Mouse (Mus musculus) hindbrain, embryonic 10.5 days (tissue): Measurements from ENCODE around the gene Kdelr2. TPM values are rescaled to one million over a fixed set of nuclear protein-coding genes. Genes with fewer than 3 reads are reported as not detected.

Experiments used
- DNase-seq: peaks from one replicate; pipeline ENCODE4 v3.0.0-alpha.2; 2017; ENCODE audit warnings: low spot score
- H3K27ac ChIP-seq: fragments of 300-500 bp; sonication (generic); 2 replicates; pipeline ENCODE4 v1.5.1; 2016; ENCODE audit warnings: mild to moderate bottlenecking, moderate library complexity
- H3K27me3 ChIP-seq: fragments of 300-500 bp; sonication (generic); 2 replicates; pipeline ENCODE4 v1.6.1; 2016; ENCODE audit warnings: mild to moderate bottlenecking; ENCODE audit not compliant: poor library complexity, insufficient read depth, severe bottlenecking
- H3K36me3 ChIP-seq: fragments of 300-500 bp; sonication (generic); 2 replicates; pipeline ENCODE4 v1.6.1; 2016; ENCODE audit warnings: mild to moderate bottlenecking, moderate library complexity
- H3K4me1 ChIP-seq: fragments of 300-500 bp; sonication (generic); replicated peaks from 2 replicates; pipeline ENCODE4 v1.6.1; 2016; ENCODE audit warnings: mild to moderate bottlenecking
- H3K4me3 ChIP-seq: fragments of 300-500 bp; sonication (generic); 2 replicates; pipeline ENCODE4 v1.5.1; 2016; ENCODE audit warnings: mild to moderate bottlenecking, moderate library complexity
- H3K9me3 ChIP-seq: fragments of 300-500 bp; sonication (generic); 2 replicates; pipeline ENCODE4 v1.6.1; 2016; ENCODE audit warnings: mild to moderate bottlenecking, moderate library complexity
- WGBS: fragments of 180-500 bp; shearing (Covaris S2); methylation state at CpG from one replicate; pipeline ENCODE4 v1.1.7; 2016; 5-methylcytosine and 5-hydroxymethylcytosine counted together
- polyA plus RNA-seq: library from polyadenylated mRNA; unstranded; fragments of >200 nt; fragmentation: Nextera tagmentation; extraction: Ambion mirVana; gene quantifications from 2 replicates; pipeline ENCODE4 v1.2.1, GENCODE M21; 2016

The Kdelr2 gene
- polyA plus RNA-seq: 179 and 188 TPM in 2 replicates

GRCm38 (mm10) chr5:143403221-143404147 lies at the start of gene Kdelr2:
Gene Kdelr2, plus strand, starts transcription at chr5:143403838.
- Histone ChIP-seq H3K36me3 (peaks cover 41% of the 10 kb centered on the region), H3K4me1 (peaks cover 29% of the 10 kb centered on the region), H3K27me3 (no peaks in the 10 kb centered on the region), H3K9me3 (no peaks in the 10 kb centered on the region), H3K27ac (peak within 1 kb of the TSS; percentile 94), H3K4me3 (peak within 1 kb of the TSS; percentile 97)
- peak; percentile 91 for DNase-seq
- WGBS: under 1% methylated on average over 72 of the region's 72 CpGs

- Histone ChIP-seq H3K27ac (no peak overlapping the region), H3K4me1 (peaks cover 20% of the 10 kb centered on the region), H3K36me3 (no peaks in the 10 kb centered on the region), H3K9me3 (peaks cover 18% of the 10 kb centered on the region; the same call in 1 of the 2 replicates), H3K4me3 (no peak overlapping the region), H3K27me3 (peaks cover 47% of the 10 kb centered on the region)
- DNase-seq: no peak
- 39% methylated on average over 5 of the region's 5 CpGs for WGBS
Observed at GRCm38 (mm10) chr5:143356017-143356416, 47.6 kb upstream of the Kdelr2 start.

- H3K27me3 ChIP-seq: peaks cover 55% of the 10 kb centered on the region
- DNase-seq: peak; percentile 47
Observed at GRCm38 (mm10) chr5:143356686-143357388, 46.8 kb upstream of the Kdelr2 start, which contains the start of gene Grid2ip. Gene Grid2ip, plus strand, starts transcription at chr5:143357338.

DNA sequence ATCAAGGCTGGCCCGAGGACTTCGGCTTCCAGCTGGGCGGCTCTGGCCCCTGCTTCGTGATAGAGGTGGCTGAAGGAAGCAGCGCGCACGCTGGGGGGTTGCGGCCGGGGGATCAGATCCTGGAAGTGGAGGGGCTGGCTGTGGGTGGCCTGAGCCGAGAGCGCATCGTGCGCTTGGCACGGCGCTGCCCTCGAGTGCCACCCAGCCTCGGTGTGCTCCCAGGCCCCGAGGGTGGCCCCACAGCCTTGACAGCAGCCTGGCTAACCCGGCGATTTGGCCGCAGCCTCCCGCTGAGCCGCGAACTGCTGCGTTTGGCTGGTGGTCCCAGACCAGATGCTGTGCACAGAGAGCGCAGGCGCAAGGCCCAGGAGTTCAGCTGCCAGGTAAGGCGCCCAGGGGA lies 46.1 kb upstream of the Kdelr2 start:
- H3K27ac ChIP-seq: peak overlapping the region; percentile 64
- peaks cover 20% of the 10 kb centered on the region for H3K4me1 ChIP-seq
- H3K4me3 ChIP-seq: peak overlapping the region; percentile 41
- 3% methylated on average over 28 of the region's 28 CpGs for WGBS
- H3K36me3 ChIP-seq: no peaks in the 10 kb centered on the region
- no peak for DNase-seq
- peaks cover 9% of the 10 kb centered on the region; the same call in 1 of the 2 replicates for H3K9me3 ChIP-seq
- peaks cover 62% of the 10 kb centered on the region for H3K27me3 ChIP-seq

More at GRCm38 (mm10) chr5:143356686-143357388, 46.8 kb upstream of the Kdelr2 start, which contains the start of gene Grid2ip:
- Histone ChIP-seq H3K36me3 (no peaks in the 10 kb centered on the region), H3K27ac (peak within 1 kb of the TSS; percentile 64), H3K4me1 (peaks cover 20% of the 10 kb centered on the region), H3K4me3 (peak within 1 kb of the TSS; percentile 41), H3K9me3 (peaks cover 16% of the 10 kb centered on the region; the same call in 1 of the 2 replicates)
- 15% methylated on average over 17 of the region's 17 CpGs for WGBS

- Histone ChIP-seq H3K27ac (no peak overlapping the region), H3K36me3 (no peaks in the 10 kb centered on the region), H3K4me1 (peaks cover 33% of the 10 kb centered on the region), H3K9me3 (no peaks in the 10 kb centered on the region), H3K27me3 (peaks cover 76% of the 10 kb centered on the region), H3K4me3 (no peak overlapping the region)
- WGBS: 37% methylated on average over 7 of the region's 7 CpGs
- no peak for DNase-seq
Observed at GRCm38 (mm10) chr5:143359263-143359662, 44.4 kb upstream of the Kdelr2 start.

DNA sequence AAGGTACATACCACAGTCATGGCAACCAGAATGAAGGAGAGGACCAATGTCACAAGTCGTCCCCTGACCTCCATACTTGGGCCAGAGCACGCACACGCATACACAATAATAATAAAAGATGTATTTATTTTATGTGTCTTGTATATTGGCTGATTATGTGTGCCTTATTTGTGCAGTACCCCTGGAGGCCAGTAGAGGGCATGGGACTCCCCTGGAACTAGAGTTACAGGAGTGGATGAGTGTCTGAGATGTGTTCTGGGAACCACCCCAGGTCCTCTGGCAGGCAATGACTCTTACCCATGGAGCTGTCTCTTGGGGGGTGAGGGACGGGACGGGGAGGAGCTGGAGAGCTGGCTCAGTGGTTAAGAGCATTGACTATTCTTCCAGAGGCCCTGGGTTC lies 43.6 kb upstream of the Kdelr2 start:
- 55% methylated on average over 5 of the region's 5 CpGs for WGBS
- Histone ChIP-seq H3K4me3 (no peak overlapping the region), H3K27ac (no peak overlapping the region), H3K27me3 (peaks cover 83% of the 10 kb centered on the region), H3K9me3 (no peaks in the 10 kb centered on the region), H3K4me1 (peaks cover 41% of the 10 kb centered on the region), H3K36me3 (no peaks in the 10 kb centered on the region)
- DNase-seq: no peak

GRCm38 (mm10) chr5:143361428-143361827 lies 42.2 kb upstream of the Kdelr2 start:
- peaks cover 91% of the 10 kb centered on the region for H3K27me3 ChIP-seq

DNA sequence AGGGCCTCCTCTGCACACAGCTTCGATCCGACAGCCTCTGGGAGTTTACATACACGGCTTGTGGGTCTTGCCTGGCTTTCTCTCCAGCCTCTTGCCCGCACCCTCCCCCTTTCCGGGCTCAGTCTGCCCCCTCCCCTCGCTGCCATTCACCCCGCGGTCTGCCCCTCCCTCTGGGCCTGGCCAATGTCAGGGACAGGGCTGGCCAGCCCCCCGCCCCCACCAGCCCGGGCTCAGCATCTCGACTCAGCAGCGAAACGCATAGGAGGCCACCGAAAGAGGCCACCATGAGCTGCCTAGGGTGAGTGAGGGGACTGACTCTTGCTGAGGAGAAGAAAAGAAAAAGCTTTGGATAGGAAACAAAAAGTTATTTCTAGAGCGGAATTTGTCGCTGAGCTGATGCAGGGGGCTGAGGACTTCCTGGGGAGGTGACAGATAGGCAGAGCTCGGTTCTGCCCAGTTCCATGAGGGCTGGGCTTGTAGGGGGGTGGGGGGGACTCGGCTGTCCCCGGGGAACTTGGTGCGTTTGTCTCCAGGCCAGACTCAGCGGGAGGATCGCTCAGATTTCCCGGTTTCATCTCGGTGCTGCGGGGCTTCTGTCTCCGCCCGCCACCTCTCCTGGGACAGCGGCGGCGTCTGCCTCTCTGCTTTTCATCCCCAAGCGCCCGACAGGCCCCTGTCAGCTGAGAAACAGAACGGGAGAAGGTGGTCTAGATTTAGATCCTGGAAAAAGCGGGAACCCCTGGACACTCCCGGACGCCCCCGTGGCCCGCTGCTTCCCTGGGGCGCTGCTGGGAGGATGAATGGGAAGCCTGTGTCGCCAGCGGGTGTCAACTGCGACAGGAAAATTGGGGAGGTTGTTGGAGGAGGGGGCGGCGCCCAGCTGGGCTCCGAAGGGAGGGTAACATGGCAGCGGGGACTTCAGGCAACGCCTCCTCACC lies 39.7 kb upstream of the Kdelr2 start:
- peaks cover 23% of the 10 kb centered on the region for H3K4me1 ChIP-seq
- under 1% methylated on average over 47 of the region's 47 CpGs for WGBS
- peak; percentile 79 for DNase-seq
- peaks cover 85% of the 10 kb centered on the region for H3K27me3 ChIP-seq
- H3K27ac ChIP-seq: peak overlapping the region; percentile 75
- no peaks in the 10 kb centered on the region for H3K9me3 ChIP-seq
- H3K36me3 ChIP-seq: no peaks in the 10 kb centered on the region
- H3K4me3 ChIP-seq: peak overlapping the region; percentile 63

More at GRCm38 (mm10) chr5:143361428-143361827, 42.2 kb upstream of the Kdelr2 start:
- H3K4me3 ChIP-seq: no peak overlapping the region
- H3K4me1 ChIP-seq: peaks cover 37% of the 10 kb centered on the region
- no peaks in the 10 kb centered on the region for H3K36me3 ChIP-seq
- 79% methylated on average over 7 of the region's 7 CpGs for WGBS
- H3K27ac ChIP-seq: no peak overlapping the region
- no peak for DNase-seq
- H3K9me3 ChIP-seq: no peaks in the 10 kb centered on the region

DNA sequence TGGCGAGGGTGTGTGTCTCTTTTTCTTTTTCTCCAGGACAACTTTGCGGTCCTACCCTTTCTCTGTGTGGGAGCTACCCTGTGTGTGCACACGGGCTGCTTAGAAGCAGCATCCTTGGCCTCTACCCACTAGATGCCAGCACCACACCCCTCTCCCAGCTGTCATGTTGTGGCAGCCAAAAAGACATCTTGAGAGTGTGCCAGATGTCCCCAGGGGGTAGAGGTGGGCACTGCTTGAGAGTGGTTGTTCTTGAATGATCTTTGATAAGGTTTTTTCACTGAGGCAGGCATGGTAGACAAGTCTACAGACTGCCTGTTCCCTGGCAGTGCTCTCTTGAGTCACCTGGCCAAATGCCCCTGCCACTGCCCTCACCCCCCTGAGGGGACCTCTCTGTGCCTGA lies 35.7 kb upstream of the Kdelr2 start:
- Histone ChIP-seq H3K27ac (no peak overlapping the region), H3K9me3 (no peaks in the 10 kb centered on the region), H3K36me3 (no peaks in the 10 kb centered on the region), H3K4me3 (no peak overlapping the region), H3K27me3 (peaks cover 92% of the 10 kb centered on the region), H3K4me1 (peaks cover 39% of the 10 kb centered on the region)
- DNase-seq: no peak
- 87% methylated on average over 3 of the region's 3 CpGs for WGBS

GRCm38 (mm10) chr5:143369611-143370255 lies 33.9 kb upstream of the Kdelr2 start:
- Histone ChIP-seq H3K4me1 (peaks cover 24% of the 10 kb centered on the region), H3K4me3 (peak overlapping the region; percentile 46), H3K36me3 (no peaks in the 10 kb centered on the region), H3K27me3 (peaks cover 94% of the 10 kb centered on the region), H3K9me3 (no peaks in the 10 kb centered on the region), H3K27ac (no peak overlapping the region)
- 2% methylated on average over 36 of the region's 36 CpGs for WGBS
- DNase-seq: no peak

- Histone ChIP-seq H3K36me3 (no peaks in the 10 kb centered on the region), H3K9me3 (no peaks in the 10 kb centered on the region), H3K27ac (no peak overlapping the region), H3K27me3 (peaks cover 94% of the 10 kb centered on the region), H3K4me1 (peaks cover 22% of the 10 kb centered on the region), H3K4me3 (peak overlapping the region; percentile 46; the same call in 1 of the 2 replicates)
- 26% methylated on average over 17 of the region's 17 CpGs for WGBS
- DNase-seq: no peak
Observed at GRCm38 (mm10) chr5:143370416-143371145, 33.1 kb upstream of the Kdelr2 start.
